Mouse (Mus musculus) MEL (cell line): Measurements from ENCODE around the gene Tnfrsf26. TPM values are rescaled to one million over a fixed set of nuclear protein-coding genes. Genes with fewer than 3 reads are reported as not detected.

ENCODE experiments used
- DNase-seq: peaks from one replicate; pipeline ENCODE4 v3.0.0; 2011; ENCODE audit warnings: low read depth, low spot score
- H3K27ac ChIP-seq: 2 replicates; pipeline ENCODE4 v1.5.1; 2012; ENCODE audit warnings: low read depth, mild to moderate bottlenecking, control low read depth, low read length, moderate library complexity; ENCODE audit not compliant: control insufficient read depth
- H3K27me3 ChIP-seq, 2 experiments: fragments of 150-350 bp in 1 of 2; sonication (generic) in 1 of 2; 2 replicates each; pipeline ENCODE4 v1.6.1; 2012; ENCODE audit warnings: low read length in 2 of 2, mild to moderate bottlenecking in 2 of 2, improper control_type of control experiment in 1 of 2, moderate library complexity in 1 of 2; ENCODE audit not compliant: insufficient read depth in 2 of 2, control insufficient read depth in 1 of 2
- H3K36me3 ChIP-seq, 2 experiments: 2 replicates each; pipeline ENCODE4 v1.6.1; 2012 to 2014; ENCODE audit warnings: low read length in 2 of 2, improper control_type of control experiment in 1 of 2, inconsistent platforms in 1 of 2, mild to moderate bottlenecking in 1 of 2; ENCODE audit not compliant: insufficient read depth in 2 of 2, control insufficient read depth in 1 of 2
- H3K4me1 ChIP-seq, 2 experiments: fragments of 150-350 bp in 1 of 2; sonication (generic) in 1 of 2; 2 replicates each; pipeline ENCODE4 v1.6.1; 2012; ENCODE audit warnings: low read length in 2 of 2, improper control_type of control experiment in 1 of 2, mild to moderate bottlenecking in 1 of 2; ENCODE audit not compliant: insufficient read depth in 2 of 2, control insufficient read depth in 1 of 2
- H3K4me3 ChIP-seq, 2 experiments: fragments of 150-350 bp in 1 of 2; sonication (generic) in 1 of 2; 2 replicates each; pipeline ENCODE4 v1.5.1; 2012; ENCODE audit warnings: low read depth in 2 of 2, low read length in 2 of 2, mild to moderate bottlenecking in 2 of 2, moderate library complexity in 2 of 2, control low read depth in 1 of 2, improper control_type of control experiment in 1 of 2; ENCODE audit not compliant: control insufficient read depth in 1 of 2, insufficient read depth in 1 of 2
- H3K79me2 ChIP-seq: 2 replicates; pipeline ENCODE4 v1.6.1; 2012; ENCODE audit warnings: mild to moderate bottlenecking, low read length, moderate library complexity; ENCODE audit not compliant: control insufficient read depth, poor library complexity, insufficient read depth
- H3K9ac ChIP-seq: 2 replicates; pipeline ENCODE4 v1.6.1; 2012; ENCODE audit warnings: low read depth, mild to moderate bottlenecking, control low read depth, low read length, moderate library complexity; ENCODE audit not compliant: control insufficient read depth, poor library complexity, severe bottlenecking
- H3K9me3 ChIP-seq: fragments of 150-350 bp; sonication (generic); replicated peaks from 2 replicates; pipeline ENCODE4 v1.6.1; 2012; ENCODE audit warnings: mild to moderate bottlenecking, low read length, improper control_type of control experiment, moderate library complexity; ENCODE audit not compliant: insufficient read depth
- BHLHE40 ChIP-seq: IDR thresholded peaks from 2 replicates; pipeline ENCODE4 v1.6.1; 2012; ENCODE audit warnings: low read depth, mild to moderate bottlenecking, inconsistent platforms, low read length, improper control_type of control experiment, borderline replicate concordance
- CHD1 ChIP-seq: IDR thresholded peaks from 2 replicates; pipeline ENCODE4 v1.6.1; 2012; ENCODE audit warnings: low read depth, mild to moderate bottlenecking, inconsistent platforms, low read length, improper control_type of control experiment
- CHD2 ChIP-seq: IDR thresholded peaks from 2 replicates; pipeline ENCODE4 v1.6.1; 2011; ENCODE audit warnings: low read length, improper control_type of control experiment
- ELF1 ChIP-seq: IDR thresholded peaks from 2 replicates; pipeline ENCODE4 v1.6.1; 2014; ENCODE audit warnings: low read depth, mild to moderate bottlenecking, inconsistent platforms, low read length, improper control_type of control experiment, moderate library complexity
- GATA1 ChIP-seq: IDR thresholded peaks from 2 replicates; pipeline ENCODE4 v1.6.1; 2011; ENCODE audit warnings: low read depth, low read length, improper control_type of control experiment
- HCFC1 ChIP-seq: IDR thresholded peaks from 2 replicates; pipeline ENCODE4 v1.6.1; 2012; ENCODE audit warnings: low read depth, mild to moderate bottlenecking, inconsistent platforms, low read length, improper control_type of control experiment, moderate library complexity
- KAT2A ChIP-seq: conservative IDR thresholded peaks from 2 replicates; pipeline ENCODE4 v1.6.1; 2012; ENCODE audit warnings: low read depth, low read length, improper control_type of control experiment, inconsistent platforms
- MAFK ChIP-seq: IDR thresholded peaks from 2 replicates; pipeline ENCODE4 v1.6.1; 2011; ENCODE audit warnings: low read depth, mild to moderate bottlenecking, low read length, improper control_type of control experiment, borderline replicate concordance
- MAX ChIP-seq: IDR thresholded peaks from 2 replicates; pipeline ENCODE4 v1.6.1; 2011; ENCODE audit warnings: low read length, improper control_type of control experiment
- MAZ ChIP-seq: IDR thresholded peaks from 2 replicates; pipeline ENCODE4 v1.6.1; 2012; ENCODE audit warnings: low read depth, mild to moderate bottlenecking, inconsistent platforms, low read length, improper control_type of control experiment
- MEF2A ChIP-seq: IDR thresholded peaks from 2 replicates; pipeline ENCODE4 v1.6.1; 2014; ENCODE audit warnings: low read depth, mild to moderate bottlenecking, inconsistent platforms, low read length, improper control_type of control experiment; ENCODE audit not compliant: poor library complexity, insufficient replicate concordance, severe bottlenecking; ENCODE audit errors: extremely low read depth
- MXI1 ChIP-seq: IDR thresholded peaks from 2 replicates; pipeline ENCODE4 v1.6.1; 2011; ENCODE audit warnings: mild to moderate bottlenecking, low read depth, low read length, improper control_type of control experiment
- MYC ChIP-seq: IDR thresholded peaks from 2 replicates; pipeline ENCODE4 v1.6.1; 2011; ENCODE audit warnings: low read depth, mild to moderate bottlenecking, low read length, improper control_type of control experiment, moderate library complexity
- NELFE ChIP-seq: IDR thresholded peaks from 2 replicates; pipeline ENCODE4 v1.6.1; 2011; ENCODE audit warnings: low read depth, low read length, improper control_type of control experiment
- NRF1 ChIP-seq: IDR thresholded peaks from 2 replicates; pipeline ENCODE4 v1.6.1; 2014; ENCODE audit warnings: low read depth, mild to moderate bottlenecking, inconsistent platforms, low read length, improper control_type of control experiment, moderate library complexity; ENCODE audit not compliant: poor library complexity, insufficient read depth, severe bottlenecking
- POLR2A ChIP-seq, 2 experiments: IDR thresholded peaks; 2 replicates each; pipeline ENCODE4 v1.6.1; 2011 to 2012; ENCODE audit warnings: low read length in 2 of 2, mild to moderate bottlenecking in 2 of 2, control low read depth in 1 of 2, improper control_type of control experiment in 1 of 2, low read depth in 1 of 2, moderate library complexity in 1 of 2; ENCODE audit not compliant: control insufficient read depth in 1 of 2, insufficient read depth in 1 of 2, poor library complexity in 1 of 2
- POLR2AphosphoS5 ChIP-seq: IDR thresholded peaks from 2 replicates; pipeline ENCODE4 v1.6.1; 2012; ENCODE audit warnings: low read depth, borderline replicate concordance, mild to moderate bottlenecking, inconsistent platforms, low read length, moderate library complexity, mixed read lengths
- RAD21 ChIP-seq: IDR thresholded peaks from 2 replicates; pipeline ENCODE4 v1.6.1; 2011; ENCODE audit warnings: mild to moderate bottlenecking, low read depth, low read length, improper control_type of control experiment
- RCOR1 ChIP-seq: IDR thresholded peaks from 2 replicates; pipeline ENCODE4 v1.6.1; 2012; ENCODE audit warnings: low read depth, mild to moderate bottlenecking, inconsistent platforms, low read length, improper control_type of control experiment
- SMC3 ChIP-seq: IDR thresholded peaks from 2 replicates; pipeline ENCODE4 v1.6.1; 2011; ENCODE audit warnings: low read depth, low read length, improper control_type of control experiment
- TBP ChIP-seq: IDR thresholded peaks from 2 replicates; pipeline ENCODE4 v1.8.0; 2011; ENCODE audit warnings: low read depth, low read length, improper control_type of control experiment
- TCF12 ChIP-seq: IDR thresholded peaks from 2 replicates; pipeline ENCODE4 v1.6.1; 2014; ENCODE audit warnings: low read depth, mild to moderate bottlenecking, inconsistent platforms, low read length, improper control_type of control experiment, moderate library complexity
- UBTF ChIP-seq: IDR thresholded peaks from 2 replicates; pipeline ENCODE4 v1.6.1; 2012; ENCODE audit warnings: low read depth, mild to moderate bottlenecking, inconsistent platforms, low read length, improper control_type of control experiment, moderate library complexity, borderline replicate concordance; ENCODE audit not compliant: insufficient read depth
- USF1 ChIP-seq: IDR thresholded peaks from 2 replicates; pipeline ENCODE4 v1.6.1; 2014; ENCODE audit warnings: low read depth, mild to moderate bottlenecking, inconsistent platforms, low read length, improper control_type of control experiment, moderate library complexity
- USF2 ChIP-seq, 2 experiments: IDR thresholded peaks; 2 replicates each; pipeline ENCODE4 v1.6.1; 2011 to 2012; ENCODE audit warnings: improper control_type of control experiment in 2 of 2, low read length in 2 of 2, borderline replicate concordance in 1 of 2, inconsistent platforms in 1 of 2, low read depth in 1 of 2, mild to moderate bottlenecking in 1 of 2; ENCODE audit not compliant: insufficient read depth in 1 of 2
- ZC3H11A ChIP-seq: IDR thresholded peaks from 2 replicates; pipeline ENCODE4 v1.6.1; 2012; ENCODE audit warnings: low read depth, mild to moderate bottlenecking, inconsistent platforms, low read length, improper control_type of control experiment
- ZKSCAN1 ChIP-seq: IDR thresholded peaks from 2 replicates; pipeline ENCODE4 v1.6.1; 2012; ENCODE audit warnings: low read depth, mild to moderate bottlenecking, inconsistent platforms, low read length, improper control_type of control experiment, moderate library complexity
- ZMIZ1 ChIP-seq: IDR thresholded peaks from 2 replicates; pipeline ENCODE4 v1.6.1; 2012; ENCODE audit warnings: low read depth, mild to moderate bottlenecking, inconsistent platforms, low read length, improper control_type of control experiment, moderate library complexity
- ZNF384 ChIP-seq: IDR thresholded peaks from 2 replicates; pipeline ENCODE4 v1.6.1; 2012; ENCODE audit warnings: low read depth, mild to moderate bottlenecking, inconsistent platforms, low read length, improper control_type of control experiment
- polyA plus RNA-seq, 2 experiments: library from polyadenylated mRNA; stranded (reverse) in 1 of 2; unstranded in 1 of 2; fragments of >175 nt in 1 of 2; fragments of >200 nt in 1 of 2; gene quantifications; 2 replicates each; pipeline versions ENCODE4 v1.2.1 to v1.2.4; 2012; ENCODE audit warnings: low replicate concordance in 2 of 2, low read depth in 1 of 2; ENCODE audit not compliant: insufficient read length in 2 of 2, insufficient read depth in 1 of 2, missing spikeins in 1 of 2
- total RNA-seq: library from RNA; depleted of rRNA; stranded (reverse); fragments of 300-350 nt; gene quantifications from 2 replicates; pipeline ENCODE4 v1.2.3, GENCODE M21; 2012

Gene Tnfrsf26
- total and polyA plus RNA-seq, 3 experiments = 0.42 to 0.50 TPM; not detected in 1

- no peak overlapping the region for H3K4me3 ChIP-seq
- no peak overlapping the region for H3K9ac ChIP-seq
- H3K36me3 ChIP-seq = peaks cover 0 to 29% of the 10 kb centered on the region in 2 experiments; a peak in 2 of 4 replicates
- H3K27ac ChIP-seq = no peak overlapping the region
- H3K79me2 ChIP-seq = no peaks in the 10 kb centered on the region
- TF ChIP-seq ZKSCAN1 = no peak
- no peak for TF ChIP-seq BHLHE40
- no peak for TF ChIP-seq HCFC1
- TF ChIP-seq NRF1 = no peak
- no peak for TF ChIP-seq RCOR1
- no peak for TF ChIP-seq ZNF384
- TF ChIP-seq TCF12 = no peak
- TF ChIP-seq MYC = no peak
- no peak for TF ChIP-seq MAZ
- TF ChIP-seq USF1 = no peak
- TF ChIP-seq KAT2A = no peak
- TF ChIP-seq ZMIZ1 = no peak
- no peak for TF ChIP-seq GATA1
- no peak for TF ChIP-seq ELF1
- no peak for TF ChIP-seq MAFK
- no peak for TF ChIP-seq MXI1
- no peak for TF ChIP-seq MAX
- TF ChIP-seq UBTF = no peak
- TF ChIP-seq, all 39 proteins: peak for 0
- no peaks in the 10 kb centered on the region for H3K27me3 ChIP-seq
- H3K9me3 ChIP-seq = no peaks in the 10 kb centered on the region
- no peaks in the 10 kb centered on the region for H3K4me1 ChIP-seq
- no peak for DNase-seq
Observed at GRCm38 (mm10) chr7:143575751-143576150, 52.8 kb downstream of the Tnfrsf26 start.

GRCm38 (mm10) chr7:143565648-143566039 is 62.9 kb downstream of the Tnfrsf26 start:
- Histone ChIP-seq H3K79me2 (no peaks in the 10 kb centered on the region), H3K27me3 (no peaks in the 10 kb centered on the region), H3K27ac (peak overlapping the region; percentile 79), H3K9me3 (no peaks in the 10 kb centered on the region), H3K9ac (peak overlapping the region; percentile 4; the same call in 1 of the 2 replicates), H3K36me3 (peaks cover 31 to 32% of the 10 kb centered on the region in 2 experiments), H3K4me1 (peaks cover 22 to 30% of the 10 kb centered on the region in 2 experiments), H3K4me3 (no peak overlapping the region)
- peak; percentile 92 for DNase-seq
- peak; percentile 99 for TF ChIP-seq TCF12
- TF ChIP-seq MAZ = 0 out of 2 replicates have a peak, but pooled peaks have one; percentile 31
- TF ChIP-seq MAFK = peak; percentile 43; the same call in 1 of the 2 replicates
- TF ChIP-seq TBP = peak; percentile 75; the same call in 1 of the 2 replicates
- peak; percentile 22; the same call in 1 of the 2 replicates for TF ChIP-seq CHD2
- no peak for TF ChIP-seq MAX
- no peak for TF ChIP-seq NRF1
- no peak for TF ChIP-seq NELFE
- TF ChIP-seq HCFC1 = no peak
- no peak; the same call in 1 of the 2 replicates for TF ChIP-seq POLR2AphosphoS5
- TF ChIP-seq GATA1 = peak; percentile 100
- no peak for TF ChIP-seq UBTF
- TF ChIP-seq CHD1 = no peak
- peak; percentile 34 for TF ChIP-seq ZC3H11A
- TF ChIP-seq POLR2A (IDR thresholded peaks at IDR 0.05; ENCODE audit: control insufficient read depth in 1 of 2, insufficient read depth in 1 of 2, low read depth in 1 of 2, low read length in 2 of 2, poor library complexity in 1 of 2) = peak in 1 of 2 experiments; percentile 47; a peak in 1 of 4 replicates
- no peak for TF ChIP-seq RAD21
- peak; percentile 86 for TF ChIP-seq RCOR1
- no peak for TF ChIP-seq BHLHE40
- no peak for TF ChIP-seq USF1
- no peak for TF ChIP-seq USF2 (IDR thresholded peaks at IDR 0.05; ENCODE audit: borderline replicate concordance in 1 of 2, insufficient read depth in 1 of 2, low read depth in 1 of 2, low read length in 2 of 2)
- no peak; the same call in none of the 2 replicates for TF ChIP-seq MXI1
- peak; percentile 20; the same call in 1 of the 2 replicates for TF ChIP-seq SMC3
- TF ChIP-seq MEF2A = no peak
